Mouse (Mus musculus) effector memory CD4-positive, alpha-beta T cell, adult 5 months (primary cell): ENCODE data around the gene Rtl4. TPM values are rescaled to one million over a fixed set of nuclear protein-coding genes. Genes with fewer than 3 reads are reported as not detected.

Experiments
- polyA plus RNA-seq: library from polyadenylated mRNA; unstranded; fragments of 100-300 nt; shearing (Covaris generic); gene quantifications from one replicate; pipeline ENCODE4 v1.2.1, GENCODE M21; 2017

Rtl4 gene
- polyA plus RNA-seq, result not detected

DNA sequence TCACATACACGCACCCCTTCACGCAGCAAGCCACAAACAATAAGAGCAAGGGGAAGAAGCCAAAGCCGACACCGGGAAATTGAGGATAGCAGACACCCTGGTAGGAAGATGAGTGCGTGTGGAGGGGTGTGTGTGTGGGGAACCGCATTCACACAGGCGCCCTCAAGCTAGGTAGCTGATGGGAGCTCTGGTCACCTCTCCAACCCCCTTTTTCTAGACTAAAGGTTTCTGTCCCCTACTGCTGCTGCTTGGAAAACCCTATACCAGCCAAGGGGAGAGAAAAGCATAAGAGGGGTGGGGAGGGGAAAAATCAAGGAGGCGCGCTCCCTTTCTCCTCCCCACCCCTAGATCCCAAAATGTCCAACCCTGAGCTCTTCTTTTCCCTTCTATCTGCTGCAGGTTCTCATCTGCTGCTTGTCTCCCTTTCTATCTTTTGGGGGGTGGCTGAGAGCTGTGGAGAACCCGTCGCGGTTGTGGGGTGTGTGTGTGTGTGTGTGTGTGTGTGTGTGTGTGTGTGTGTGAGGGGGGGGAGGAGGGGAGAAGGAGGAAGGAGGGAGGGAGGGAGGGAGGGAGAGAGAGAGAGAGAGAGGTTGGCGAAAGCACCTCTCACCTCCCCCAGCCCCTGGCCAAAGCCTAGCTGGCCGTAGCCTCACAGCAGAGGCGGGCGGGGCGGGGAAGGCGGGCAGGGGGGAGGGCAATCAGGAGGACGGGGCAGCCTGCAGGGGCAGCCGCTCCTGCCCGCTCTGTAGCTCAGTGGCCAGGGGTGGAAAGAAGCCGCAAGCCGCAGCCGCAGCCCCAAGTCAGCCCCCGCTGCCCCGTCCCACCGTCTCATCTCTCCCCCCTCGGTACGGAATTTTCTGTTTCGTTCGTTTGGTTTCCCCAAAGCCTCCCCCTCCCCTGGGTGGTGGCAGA is at the start of gene Rtl4:
Gene Rtl4, plus strand, starts transcription at position 701 of the 912 bp plus-strand sequence.

DNA sequence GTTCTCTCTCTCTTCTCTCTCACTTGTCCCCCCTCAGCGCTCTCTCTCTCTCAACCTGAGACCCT is 733 bp upstream of the Rtl4 start, which contains the start of gene Trpc5:
Gene Trpc5, minus strand, starts transcription at position 39 of the 65 bp plus-strand sequence.

Other genes starting within 250 kb of the Rtl4 start
- not detected for gene Trpc5os, start 232.3 kb upstream of the Rtl4 start, polyA plus RNA-seq
- not detected for gene Trpc5, start 727 bp upstream of the Rtl4 start, polyA plus RNA-seq